Mouse (Mus musculus) gastrocnemius, postnatal 4 days (tissue): ENCODE results near the gene Nadsyn1. TPM values are rescaled to one million over a fixed set of nuclear protein-coding genes. Genes with fewer than 3 reads are reported as not detected.
A peak's percentile ranks its signal among the peaks of the same experiment; 100 is the strongest.

Experiments
- DNase-seq, 2 experiments: peaks; one replicate each; pipeline ENCODE4 v3.0.0; 2021 to 2022; ENCODE audit warnings: low spot score in 2 of 2, mixed read lengths in 2 of 2
- microRNA-seq: library from miRNA; unstranded; fragments of <30 nt; microRNA quantifications from one replicate; pipeline ENCODE4 v1.2.0, GENCODE M21; 2021
- total RNA-seq, 2 experiments: library from RNA; stranded (reverse); gene quantifications; 2 replicates each; pipeline ENCODE4 v1.2.3; 2021

Nadsyn1 gene
- total RNA-seq, 2 experiments from 2014 or later: 5.1 to 5.9 TPM

DNA sequence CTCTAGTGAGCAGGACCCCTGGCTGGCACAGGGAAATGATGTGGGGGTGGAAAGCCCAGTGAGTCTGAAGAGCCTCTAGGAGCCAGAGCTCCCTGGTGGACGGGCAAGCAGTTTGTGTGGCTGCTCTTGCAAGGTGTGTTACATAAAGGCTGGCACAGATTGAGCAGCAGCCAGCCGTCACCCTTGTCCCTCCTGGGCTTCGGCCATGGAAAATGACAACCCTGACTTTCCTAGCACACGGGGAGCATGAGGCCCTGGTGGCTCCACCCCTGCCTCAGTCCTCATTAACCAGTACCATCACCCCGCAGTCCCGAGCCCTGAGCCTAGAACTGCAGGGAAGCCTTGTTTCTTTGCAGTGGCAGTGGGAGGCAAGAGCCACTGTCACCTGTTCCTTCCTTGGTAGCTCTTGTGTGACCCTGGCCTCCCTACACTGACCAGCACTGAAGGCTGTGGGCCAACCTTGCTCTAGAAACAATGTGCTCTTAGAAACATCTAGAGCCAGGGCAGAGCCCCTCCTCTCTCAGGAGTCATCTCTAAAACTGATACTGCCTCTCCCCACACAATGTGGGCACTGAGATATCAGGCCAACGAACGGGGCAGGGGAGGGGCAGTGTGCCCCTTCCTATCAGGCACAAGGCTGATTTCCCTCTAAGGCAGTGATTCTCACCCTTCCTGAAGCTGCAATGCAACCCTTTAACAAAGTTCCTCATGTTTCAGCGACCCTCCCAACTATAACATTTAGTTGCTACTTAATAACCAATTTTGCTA lies 67.1 kb downstream of the Nadsyn1 start:
- no peak for DNase-seq

DNA sequence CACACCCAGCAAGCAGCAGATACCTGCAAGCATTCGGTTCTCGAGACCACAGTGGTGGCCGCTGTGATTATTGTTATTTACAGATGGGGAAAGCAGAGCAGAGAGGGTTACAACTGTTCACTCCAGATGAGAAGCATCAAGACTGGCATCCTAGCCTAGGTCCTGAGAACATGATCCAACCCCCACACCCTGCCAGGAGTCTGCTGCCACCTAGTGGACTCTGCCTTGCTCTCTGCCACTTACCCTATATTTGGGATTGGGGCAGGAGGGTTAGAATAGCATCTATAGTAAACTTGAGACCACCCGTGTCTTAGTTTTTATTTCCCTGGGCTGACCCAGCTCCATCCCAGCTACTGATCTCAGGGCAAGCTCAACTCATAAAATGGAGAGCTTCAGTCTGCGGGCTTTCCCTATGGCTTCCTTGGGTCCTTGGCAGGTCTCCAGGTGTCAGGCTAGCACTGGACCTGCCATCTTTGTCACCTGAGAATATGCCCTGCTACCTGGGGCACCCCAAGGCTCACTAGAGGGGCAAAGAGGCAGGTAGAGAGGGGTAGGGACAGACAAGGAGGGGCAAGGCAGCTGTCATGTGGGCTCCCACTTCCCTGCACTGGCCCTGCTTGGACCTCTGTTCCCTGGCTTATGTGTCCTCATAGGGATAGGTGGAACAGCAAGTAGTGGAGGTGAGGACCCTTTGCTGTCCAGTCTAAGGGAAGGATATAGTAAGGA lies 68.5 kb downstream of the Nadsyn1 start:
- DNase-seq: peak in 1 of 2 experiments; percentile 58

DNA sequence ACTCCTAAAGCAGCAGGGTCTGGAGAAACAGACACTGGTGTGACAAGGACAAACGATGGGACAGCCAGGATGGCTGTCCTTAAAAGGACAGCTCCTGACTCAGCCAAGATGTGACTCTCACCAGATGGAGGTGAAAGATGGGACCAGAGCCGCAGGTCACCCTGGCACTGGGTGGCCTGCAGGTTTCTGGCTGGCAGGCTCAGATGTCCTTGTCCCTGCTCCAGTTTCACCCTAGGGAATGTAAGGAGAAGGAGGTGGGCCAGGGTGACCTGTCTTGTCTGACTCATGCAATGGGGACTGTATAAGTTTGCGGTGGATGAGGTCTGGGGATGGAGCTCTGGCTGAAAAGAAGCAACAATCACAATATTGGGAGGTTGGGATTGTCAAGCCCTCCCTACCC lies 70.0 kb downstream of the Nadsyn1 start:
- no peak for DNase-seq

DNA sequence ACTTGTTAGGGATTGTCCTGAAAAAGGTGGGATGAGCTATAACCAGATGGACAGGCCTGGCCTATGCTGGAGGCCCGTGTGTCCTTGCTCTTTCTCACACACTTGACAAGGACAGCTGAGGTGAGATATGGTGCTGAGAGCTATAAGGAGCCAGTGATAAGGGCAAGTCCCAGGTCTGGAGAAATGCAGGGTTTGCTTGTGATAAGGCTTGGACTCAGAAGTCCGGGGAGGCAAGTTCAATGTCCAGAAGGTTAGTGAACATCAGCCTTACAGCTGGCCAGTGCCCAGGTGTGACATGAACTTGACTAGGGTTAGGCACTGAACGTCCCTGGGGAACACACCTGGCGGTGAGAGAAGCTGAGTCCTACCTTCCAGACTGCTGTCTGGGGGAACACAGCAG lies 70.6 kb downstream of the Nadsyn1 start:
- DNase-seq: no peak

DNA sequence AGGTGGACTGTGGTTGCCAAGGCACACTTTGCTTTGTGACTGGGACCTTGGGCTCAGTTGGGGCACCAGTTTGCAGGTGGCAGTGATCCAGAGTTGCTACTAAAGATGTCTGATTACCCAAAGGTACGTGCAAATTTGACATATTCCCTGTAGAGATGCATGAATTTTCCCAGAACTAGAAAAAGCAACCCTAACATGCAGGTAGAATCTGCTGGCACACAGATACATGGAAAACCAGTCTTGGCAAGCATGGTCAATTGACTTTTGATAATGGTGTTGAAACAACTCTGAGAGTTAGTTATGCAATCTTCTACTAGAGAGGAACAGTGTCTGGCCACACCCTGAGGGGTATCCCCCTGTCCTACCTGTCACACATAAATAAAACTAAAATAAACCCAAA lies 71.3 kb downstream of the Nadsyn1 start:
- DNase-seq: no peak

DNA sequence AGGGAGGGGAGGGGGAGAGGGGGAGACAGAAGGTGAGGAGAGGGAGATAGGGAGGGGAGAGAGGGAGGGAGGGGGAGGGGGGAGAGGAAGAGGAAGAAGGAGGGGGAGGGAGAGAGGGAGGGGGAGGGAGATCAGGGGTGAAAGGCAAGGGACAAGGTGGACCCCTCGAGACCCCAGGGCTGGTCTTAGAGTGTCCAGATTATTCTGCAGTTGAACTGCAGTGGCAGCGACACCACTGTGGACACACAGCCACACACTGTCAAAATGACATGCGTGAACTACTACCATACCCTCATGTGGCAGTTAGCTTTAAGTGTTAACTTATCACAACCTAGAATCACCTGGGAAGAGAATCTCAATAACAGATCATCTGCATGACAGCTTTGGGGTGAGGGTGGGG lies 73.6 kb downstream of the Nadsyn1 start:
- DNase-seq: no peak

DNA sequence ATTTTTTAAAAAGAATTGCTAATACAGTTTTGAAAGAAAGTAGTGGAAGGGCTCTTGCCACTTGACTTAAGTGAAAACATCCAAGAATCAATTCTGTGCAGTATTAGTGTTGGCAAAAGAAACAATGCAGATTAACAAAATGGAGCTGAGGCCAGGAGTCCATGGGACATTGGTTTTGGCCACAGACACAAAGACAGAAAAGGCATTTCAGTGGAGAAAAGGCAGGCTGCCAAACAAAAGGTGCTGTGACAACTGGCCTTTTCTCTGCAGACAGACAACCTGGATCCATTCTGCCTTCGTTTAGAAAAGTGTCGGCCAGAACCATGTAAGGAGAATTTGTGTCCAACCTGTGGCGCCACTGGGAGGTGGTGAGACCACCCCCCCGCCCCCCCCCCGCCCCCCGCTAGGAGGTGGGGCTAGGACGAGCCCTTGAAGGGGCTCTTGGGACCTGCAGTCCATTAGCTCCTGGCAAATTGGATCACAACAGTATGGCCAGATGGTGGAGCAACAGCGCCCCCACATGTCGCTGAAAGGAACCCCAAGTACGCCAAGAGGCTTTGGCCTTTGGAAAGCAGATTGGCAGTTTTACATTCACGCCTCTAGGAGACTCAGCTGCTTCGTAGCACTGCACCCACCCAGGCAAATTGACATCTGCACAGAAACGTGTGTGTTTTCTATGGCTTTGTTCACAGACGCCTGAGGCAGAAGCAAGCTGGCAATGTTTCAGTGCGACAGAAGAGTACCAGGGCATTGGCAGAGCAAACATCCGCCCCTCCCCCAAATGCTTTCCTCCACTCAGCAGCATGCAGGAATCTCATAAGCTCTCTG lies 74.4 kb downstream of the Nadsyn1 start:
- peak; percentile 77 to 85 for DNase-seq

Small RNA genes within 50 kb of the gene (microRNA-seq; reads per million reads assigned to microRNA genes)
- gene Gm22064: not detected

Other genes with a start within 250 kb of the Nadsyn1 start
- gene Cars, start 222.8 kb downstream of the Nadsyn1 start, total RNA-seq: 10 to 100 TPM; 45.7 to 48.3 TPM
- under 1 TPM; 0.49 to 0.75 TPM for gene Tnfrsf26, start 194.1 kb downstream of the Nadsyn1 start, total RNA-seq
- gene Tnfrsf22, start 173.2 kb downstream of the Nadsyn1 start, total RNA-seq: 1 to 10 TPM; 4.7 to 4.8 TPM
- gene Tnfrsf23, start 137.0 kb downstream of the Nadsyn1 start, total RNA-seq: 1 to 10 TPM; 5.2 to 6.0 TPM
- 10 to 100 TPM; 57.0 to 58.7 TPM for gene Osbpl5, start 65.9 kb downstream of the Nadsyn1 start, total RNA-seq
- gene Mrgprg, start 55.9 kb downstream of the Nadsyn1 start, total RNA-seq: not detected
- gene Mrgpre, start 38.3 kb downstream of the Nadsyn1 start, total RNA-seq: 1 to 10 TPM; 1.7 to 2.7 TPM
- gene Dhcr7, start 296 bp upstream of the Nadsyn1 start, total RNA-seq: 10 to 100 TPM; 16.7 to 18.6 TPM
- not detected for gene Gm498, start 44.0 kb upstream of the Nadsyn1 start, total RNA-seq
- under 1 TPM; 0.52 to 0.88 TPM for gene Shank2, start 179.1 kb upstream of the Nadsyn1 start, total RNA-seq